Mouse (Mus musculus) macrophage (primary cell): ENCODE measurements around the gene Platr25. TPM values are rescaled to one million over a fixed set of nuclear protein-coding genes. Genes with fewer than 3 reads are reported as not detected.
"Not testable (repeated sequence)": the region's sequence is repeated elsewhere in the genome, so short reads cannot be mapped to it uniquely, and the experiment has no call there.

Source experiments
- H3K27ac ChIP-seq: fragments of 350-480 bp; formaldehyde crosslinking; 2 replicates; pipeline ENCODE4 v1.9.0; 2021
- H3K36me3 ChIP-seq: fragments of 350-480 bp; formaldehyde crosslinking; 2 replicates; pipeline ENCODE4 v1.9.0; 2021; ENCODE audit errors: inconsistent target
- H3K4me3 ChIP-seq: fragments of 350-480 bp; formaldehyde crosslinking; 2 replicates; pipeline ENCODE4 v1.9.0; 2021; ENCODE audit errors: inconsistent target
- H3K79me2 ChIP-seq: fragments of 350-480 bp; formaldehyde crosslinking; 2 replicates; pipeline ENCODE4 v1.9.0; 2021; ENCODE audit errors: inconsistent target
- WGBS: methylation state at CpG from one replicate; pipeline ENCODE4 v1.1.7; 2026; ENCODE audit warnings: inconsistent platforms; ENCODE audit not compliant: missing documents; 5-methylcytosine and 5-hydroxymethylcytosine counted together
- polyA plus RNA-seq: library from polyadenylated mRNA; stranded (reverse); fragments of 250-400 nt; gene quantifications from 3 replicates; pipeline ENCODE4 v1.2.4, GENCODE M21; 2018; ENCODE audit warnings: inconsistent platforms
- total RNA-seq, 78 experiments: library from RNA; depleted of rRNA; stranded (reverse); fragments of 250-400 nt; gene quantifications; 1 replicate in 9 of 78; 2 replicates in 24 of 78; 3 replicates in 43 of 78; 4 replicates in 2 of 78; pipeline ENCODE4 v1.2.4; 2018; ENCODE audit warnings: inconsistent platforms in 56 of 78

The Platr25 gene
- 10 to 100 TPM; 12.4 to 68.1 (median 42.6) TPM for total RNA-seq (2018; cell fraction: chromatin; rRNA removed)
- total RNA-seq (2018; cell fraction: cytosol; rRNA removed): 10 to 100 TPM in 3 of 26 experiments, 1 to 10 TPM in 23; 1.2 to 11.7 (median 6.0) TPM
- 10 to 100 TPM in 24 of 26 experiments, 1 to 10 TPM in 2; 7.9 to 73.1 (median 20.7) TPM for total RNA-seq (2018; cell fraction: nucleus; rRNA removed)
- polyA plus RNA-seq: 3.9 to 12.8 TPM (median 10.8 TPM) in 3 replicates

GRCm38 (mm10) chr13:62760432-62761415, at the start of gene Platr25:
Gene Platr25 (minus strand): TSS chr13:62760709.
- 16% methylated on average over 19 of the region's 20 CpGs for WGBS
- H3K79me2 ChIP-seq, H3K36me3 ChIP-seq, H3K27ac ChIP-seq: not testable (repeated sequence)
- H3K4me3 ChIP-seq: peak within 1 kb of the TSS; percentile 50

GRCm38 (mm10) chr13:62807981-62808380, 47.5 kb upstream of the Platr25 start:
- not testable (repeated sequence) for H3K36me3 ChIP-seq, H3K79me2 ChIP-seq, H3K27ac ChIP-seq, H3K4me3 ChIP-seq
- WGBS: 64% methylated on average over 6 of the region's 6 CpGs

GRCm38 (mm10) chr13:62786135-62786493, 25.6 kb upstream of the Platr25 start:
- H3K27ac ChIP-seq, H3K36me3 ChIP-seq, H3K79me2 ChIP-seq: not testable (repeated sequence)
- 65% methylated on average over 2 of the region's 2 CpGs for WGBS
- peak overlapping the region; percentile 66 for H3K4me3 ChIP-seq

GRCm38 (mm10) chr13:62785199-62786134, 25.0 kb upstream of the Platr25 start, which contains the start of gene Gm5141:
Gene Gm5141 (minus strand): TSS chr13:62785808.
- not testable (repeated sequence) for H3K27ac ChIP-seq, H3K79me2 ChIP-seq, H3K36me3 ChIP-seq
- WGBS: 4% methylated on average over 18 of the region's 23 CpGs
- H3K4me3 ChIP-seq: peak within 1 kb of the TSS; percentile 66

GRCm38 (mm10) chr13:62763806-62764205, 3.3 kb upstream of the Platr25 start:
- not testable (repeated sequence) for H3K4me3 ChIP-seq, H3K27ac ChIP-seq, H3K36me3 ChIP-seq, H3K79me2 ChIP-seq
- WGBS: 64% methylated on average over 2 of the region's 2 CpGs

- Histone ChIP-seq H3K36me3 (no peaks in the 10 kb centered on the region), H3K4me3 (no peak overlapping the region), H3K27ac (no peak overlapping the region), H3K79me2 (no peaks in the 10 kb centered on the region)
- WGBS: 95% methylated on average over 2 of the region's 2 CpGs
Measured at GRCm38 (mm10) chr13:62733322-62733721, 27.2 kb downstream of the Platr25 start.

- not testable (repeated sequence) for H3K4me3 ChIP-seq, H3K79me2 ChIP-seq, H3K27ac ChIP-seq, H3K36me3 ChIP-seq
- 96% methylated on average over 8 of the region's 8 CpGs for WGBS
Measured at GRCm38 (mm10) chr13:62712611-62713010, 47.9 kb downstream of the Platr25 start.

- WGBS: 24% methylated on average over 4 of the region's 4 CpGs
- peaks cover 12% of the 10 kb centered on the region for H3K79me2 ChIP-seq
- peak overlapping the region; percentile 41 for H3K4me3 ChIP-seq
- not testable (repeated sequence) for H3K36me3 ChIP-seq
- peak overlapping the region; percentile 29; the same call in 1 of the 2 replicates for H3K27ac ChIP-seq
Measured at GRCm38 (mm10) chr13:62685287-62685648, 75.2 kb downstream of the Platr25 start.

GRCm38 (mm10) chr13:62684608-62685286, 75.8 kb downstream of the Platr25 start:
- H3K4me3 ChIP-seq: peak overlapping the region; percentile 41
- peak overlapping the region; percentile 29 for H3K27ac ChIP-seq
- H3K36me3 ChIP-seq: not testable (repeated sequence)
- H3K79me2 ChIP-seq: peaks cover 12% of the 10 kb centered on the region
- 0% methylated on average over 15 of the region's 20 CpGs for WGBS

GRCm38 (mm10) chr13:62653369-62653743, 107.2 kb downstream of the Platr25 start:
- peak overlapping the region; percentile 61 for H3K4me3 ChIP-seq
- H3K27ac ChIP-seq: 0 out of 2 replicates have a peak overlapping the region, but pooled peaks have one; percentile 4
- WGBS: 22% methylated on average over 8 of the region's 8 CpGs
- no peaks in the 10 kb centered on the region for H3K36me3 ChIP-seq
- H3K79me2 ChIP-seq: no peaks in the 10 kb centered on the region

- Histone ChIP-seq H3K27ac (0 out of 2 replicates have a peak overlapping the region, but pooled peaks have one; percentile 4), H3K4me3 (peak overlapping the region; percentile 61)
- WGBS: 2% methylated on average over 14 of the region's 16 CpGs
- not testable (repeated sequence) for H3K79me2 ChIP-seq, H3K36me3 ChIP-seq
Measured at GRCm38 (mm10) chr13:62652681-62653368, 107.7 kb downstream of the Platr25 start.

- H3K36me3 ChIP-seq, H3K4me3 ChIP-seq, H3K27ac ChIP-seq, H3K79me2 ChIP-seq: not testable (repeated sequence)
- WGBS: 29% methylated on average over 1 of the region's 1 CpGs
Measured at GRCm38 (mm10) chr13:62627071-62627470, 133.4 kb downstream of the Platr25 start.

- not testable (repeated sequence) for H3K79me2 ChIP-seq, H3K27ac ChIP-seq, H3K36me3 ChIP-seq
- WGBS: 16% methylated on average over 6 of the region's 7 CpGs
- peak overlapping the region; percentile 40 for H3K4me3 ChIP-seq
Measured at GRCm38 (mm10) chr13:62624277-62624665, 136.2 kb downstream of the Platr25 start.
